Mouse (Mus musculus) MEL (cell line): ENCODE measurements around the gene Gsg1l.

ENCODE experiments used
- CTCF ChIP-seq, 3 experiments: IDR thresholded peaks in 2 of 3; conservative IDR thresholded peaks in 1 of 3; 2 replicates each; pipeline ENCODE4 v1.5.1; 2011 to 2012; ENCODE audit warnings: low read length in 3 of 3, low read depth in 2 of 3, mild to moderate bottlenecking in 2 of 3, improper control_type of control experiment in 1 of 3, inconsistent platforms in 1 of 3, mixed read lengths in 1 of 3, moderate library complexity in 1 of 3; ENCODE audit not compliant: control insufficient read depth in 1 of 3, insufficient read depth in 1 of 3, poor library complexity in 1 of 3, severe bottlenecking in 1 of 3
- EP300 ChIP-seq, 2 experiments: IDR thresholded peaks; 2 replicates each; pipeline ENCODE4 v1.6.1; 2011; ENCODE audit warnings: improper control_type of control experiment in 2 of 2, low read length in 2 of 2, low read depth in 1 of 2, mild to moderate bottlenecking in 1 of 2
- GABPA ChIP-seq: IDR thresholded peaks from 2 replicates; pipeline ENCODE4 v1.6.1; 2012; ENCODE audit warnings: low read depth, mild to moderate bottlenecking, inconsistent platforms, low read length, improper control_type of control experiment, moderate library complexity
- MAZ ChIP-seq: IDR thresholded peaks from 2 replicates; pipeline ENCODE4 v1.6.1; 2012; ENCODE audit warnings: low read depth, mild to moderate bottlenecking, inconsistent platforms, low read length, improper control_type of control experiment
- POLR2A ChIP-seq, 2 experiments: IDR thresholded peaks; 2 replicates each; pipeline ENCODE4 v1.6.1; 2011 to 2012; ENCODE audit warnings: low read length in 2 of 2, mild to moderate bottlenecking in 2 of 2, control low read depth in 1 of 2, improper control_type of control experiment in 1 of 2, low read depth in 1 of 2, moderate library complexity in 1 of 2; ENCODE audit not compliant: control insufficient read depth in 1 of 2, insufficient read depth in 1 of 2, poor library complexity in 1 of 2
- POLR2AphosphoS2 ChIP-seq: IDR thresholded peaks from 2 replicates; pipeline ENCODE4 v1.6.1; 2011; ENCODE audit warnings: low read length, improper control_type of control experiment
- UBTF ChIP-seq: IDR thresholded peaks from 2 replicates; pipeline ENCODE4 v1.6.1; 2012; ENCODE audit warnings: low read depth, mild to moderate bottlenecking, inconsistent platforms, low read length, improper control_type of control experiment, moderate library complexity, borderline replicate concordance; ENCODE audit not compliant: insufficient read depth
- USF2 ChIP-seq, 2 experiments: IDR thresholded peaks; 2 replicates each; pipeline ENCODE4 v1.6.1; 2011 to 2012; ENCODE audit warnings: improper control_type of control experiment in 2 of 2, low read length in 2 of 2, borderline replicate concordance in 1 of 2, inconsistent platforms in 1 of 2, low read depth in 1 of 2, mild to moderate bottlenecking in 1 of 2; ENCODE audit not compliant: insufficient read depth in 1 of 2
- ZKSCAN1 ChIP-seq: IDR thresholded peaks from 2 replicates; pipeline ENCODE4 v1.6.1; 2012; ENCODE audit warnings: low read depth, mild to moderate bottlenecking, inconsistent platforms, low read length, improper control_type of control experiment, moderate library complexity

DNA sequence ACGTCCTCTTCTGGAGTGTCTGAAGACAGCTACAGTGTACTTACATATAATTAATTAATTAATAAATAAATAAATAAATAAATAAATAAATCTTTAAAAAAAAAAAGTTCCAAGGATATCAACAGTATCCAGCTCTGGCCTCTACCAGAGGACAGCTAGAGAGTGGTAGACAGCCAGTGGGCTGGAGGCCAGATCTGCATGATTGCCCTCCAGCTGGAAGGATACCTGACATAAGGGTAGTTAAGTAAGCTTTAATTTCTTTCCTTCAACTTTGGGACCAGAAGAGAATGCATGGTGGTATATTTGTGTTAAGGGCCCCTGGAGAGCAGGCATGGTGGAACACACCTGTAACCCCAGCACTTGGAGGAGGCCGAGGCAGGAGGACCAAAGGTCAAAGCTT, 17.6 kb upstream of the Gsg1l start:
- TF ChIP-seq GABPA (no peak), POLR2A (IDR thresholded peaks at IDR 0.05; ENCODE audit: control insufficient read depth in 1 of 2, insufficient read depth in 1 of 2, low read depth in 1 of 2, low read length in 2 of 2, poor library complexity in 1 of 2) (no peak), MAZ (no peak), ZKSCAN1 (no peak), EP300 (IDR thresholded peaks at IDR 0.05; ENCODE audit: low read depth in 1 of 2, low read length in 2 of 2) (no peak), USF2 (IDR thresholded peaks at IDR 0.05; ENCODE audit: borderline replicate concordance in 1 of 2, insufficient read depth in 1 of 2, low read depth in 1 of 2, low read length in 2 of 2) (no peak), UBTF (no peak), CTCF (IDR thresholded peaks at IDR 0.05 in 2 of 3, conservative IDR thresholded peaks at IDR 0.05 in 1 of 3; ENCODE audit: control insufficient read depth in 1 of 3, insufficient read depth in 1 of 3, low read depth in 2 of 3, low read length in 3 of 3, poor library complexity in 1 of 3, severe bottlenecking in 1 of 3) (no peak), POLR2AphosphoS2 (no peak)
